Mouse (Mus musculus): Measurements from ENCODE around the gene Trp63.

The Trp63 gene

DNA sequence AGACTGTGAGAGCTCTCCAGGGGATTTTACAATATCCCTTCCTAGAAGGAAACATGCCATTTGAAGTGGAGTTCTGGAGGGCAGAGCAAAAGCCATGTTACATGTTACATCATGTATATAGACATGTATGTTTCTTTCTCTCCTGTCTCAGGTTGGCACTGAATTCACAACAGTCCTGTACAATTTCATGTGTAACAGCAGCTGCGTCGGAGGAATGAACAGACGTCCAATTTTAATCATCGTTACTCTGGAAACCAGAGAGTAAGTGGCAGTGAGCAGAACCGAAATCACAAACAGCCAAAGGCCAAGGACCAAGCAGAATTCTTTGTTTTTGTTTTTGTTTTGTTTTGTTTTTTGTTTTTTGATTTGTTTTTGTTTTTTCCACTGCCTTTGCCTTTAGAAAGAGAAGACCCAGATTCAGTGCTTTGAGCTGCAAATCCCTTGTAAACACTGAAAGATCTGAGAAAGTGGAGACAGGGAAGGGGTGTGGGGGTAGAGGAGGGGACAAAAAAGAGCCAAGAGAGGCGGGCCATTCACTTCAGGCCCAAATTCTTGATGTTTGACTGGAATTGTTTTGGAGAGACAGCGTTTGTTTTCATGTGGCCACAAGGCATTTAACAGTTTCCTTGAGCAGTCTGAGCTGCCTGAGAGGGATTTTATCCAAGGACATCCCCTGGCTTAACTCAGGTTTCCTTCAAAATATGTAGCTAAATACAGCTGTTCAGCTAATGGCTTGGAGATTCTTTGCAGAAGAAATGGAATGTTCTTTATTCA, 181.7 kb downstream of the Trp63 start:
- in situ Hi-C loops (cut with MboI, MseI) = loop anchor here in 1 of 2 experiments (10.0 kb wide), 1 partner anchor 1010 kb away; no protein-coding TSS in a partner anchor

DNA sequence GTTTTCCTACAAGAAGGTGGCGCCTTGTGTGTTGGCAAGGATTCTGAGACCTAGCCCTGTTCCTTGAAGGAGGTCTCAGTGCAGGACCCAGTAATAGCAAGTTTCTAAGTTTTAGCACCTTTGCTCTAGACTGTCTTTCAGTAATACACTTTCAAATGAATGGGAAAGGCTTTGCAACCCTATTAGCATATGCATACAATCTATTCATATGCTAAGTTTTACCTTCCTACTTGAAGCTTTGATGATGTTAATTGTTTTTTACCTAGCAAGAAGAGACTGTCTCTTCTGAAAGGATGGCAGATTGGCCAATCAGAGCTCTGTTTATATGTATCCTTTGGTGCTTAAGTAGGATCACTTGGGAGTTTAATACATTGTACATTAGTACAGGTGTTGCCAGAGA, 187.9 kb downstream of the Trp63 start:
- in situ Hi-C loops (cut with MboI, MseI) = no loop called here

- in situ Hi-C loops (cut with MboI, MseI) = no loop called here
These were observed 192.1 kb downstream of the Trp63 start for GRCm38 (mm10) chr16:25875681-25876080.

GRCm38 (mm10) chr16:25877416-25877965, 193.9 kb downstream of the Trp63 start:
- in situ Hi-C loops (cut with MboI, MseI) = no loop called here

DNA sequence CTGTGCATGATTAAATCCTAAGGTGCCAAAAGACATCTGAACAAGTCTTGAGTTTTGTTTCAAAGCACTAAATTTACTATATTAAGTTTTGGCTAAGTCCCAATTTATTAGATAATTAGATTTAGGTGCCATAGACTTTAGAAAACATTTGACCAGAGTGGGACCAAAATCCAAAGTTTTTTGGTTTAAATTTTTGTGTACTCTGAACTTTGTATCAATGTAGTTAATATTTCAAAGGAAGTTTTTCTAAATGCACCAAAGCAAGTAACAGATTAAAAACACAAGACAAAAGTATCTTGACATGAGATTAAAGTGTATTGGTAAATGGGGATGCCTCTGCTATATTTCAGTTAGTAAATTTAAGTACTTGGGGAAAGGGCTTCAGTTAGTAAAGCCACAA, 194.6 kb downstream of the Trp63 start:
- in situ Hi-C loops (cut with MboI, MseI) = no loop called here

GRCm38 (mm10) chr16:25899071-25899470, 215.5 kb downstream of the Trp63 start:
- in situ Hi-C loops (cut with MboI, MseI) = no loop called here

DNA sequence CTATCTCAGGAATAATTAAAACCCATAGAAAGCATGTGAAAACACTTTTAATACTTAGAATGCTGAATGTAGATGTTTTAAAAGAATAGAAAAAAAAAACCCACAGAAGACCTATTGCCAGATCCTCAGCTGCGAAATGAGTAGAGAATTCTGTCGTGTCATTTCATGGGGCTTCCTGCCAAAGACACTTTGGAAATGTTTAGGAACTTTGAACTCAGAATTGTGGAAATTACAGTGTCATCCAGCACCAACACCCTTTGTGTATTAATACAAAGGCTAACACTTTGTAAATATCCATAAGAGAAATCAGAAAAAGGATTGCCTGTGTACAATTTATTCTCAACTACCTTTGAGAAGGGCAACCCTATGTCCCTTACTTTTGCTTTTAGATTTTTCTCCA, 216.1 kb downstream of the Trp63 start:
- in situ Hi-C loops (cut with MboI, MseI) = loop anchor here in 1 of 2 experiments (25.0 kb wide), 1 partner anchor 1337 kb away; no protein-coding TSS in a partner anchor

- in situ Hi-C loops (cut with MboI, MseI) = loop anchor here in 1 of 2 experiments (25.0 kb wide), 1 partner anchor 1338 kb away; no protein-coding TSS in a partner anchor
These were observed 216.9 kb downstream of the Trp63 start for GRCm38 (mm10) chr16:25900389-25900908.

- in situ Hi-C loops (cut with MboI, MseI) = loop anchor here in 1 of 2 experiments (25.0 kb wide), 1 partner anchor 1350 kb away; no protein-coding TSS in a partner anchor
These were observed 228.6 kb downstream of the Trp63 start for GRCm38 (mm10) chr16:25912185-25912584.

DNA sequence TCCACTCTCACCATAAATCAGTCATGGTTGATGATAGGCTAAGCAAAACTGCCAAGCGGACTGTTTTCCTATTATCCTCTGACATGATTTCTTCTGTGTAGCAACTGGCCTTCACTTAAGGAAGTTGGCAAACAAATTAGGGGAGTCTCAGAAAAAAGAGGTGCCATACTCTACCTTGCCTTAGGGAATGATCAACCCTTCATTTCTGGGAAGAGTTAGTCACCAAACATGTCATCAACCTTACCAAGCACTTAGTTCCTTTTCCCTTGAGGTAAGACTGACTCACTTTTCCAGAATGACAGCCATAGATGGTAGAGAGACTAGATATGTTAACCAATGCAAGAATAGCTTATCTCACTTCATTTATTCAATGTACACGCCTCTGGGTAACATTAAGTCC, 250.6 kb downstream of the Trp63 start:
- in situ Hi-C loops (cut with MboI, MseI) = no loop called here

Data from T-helper 17 cell (primary cell).